Mouse (Mus musculus): Measurements from ENCODE around the gene Calb2.

GRCm38 (mm10) chr8:110140156-110140555, 27.9 kb downstream of the Calb2 start:
- TF ChIP-seq TAL1 (IDR thresholded peaks at IDR 0.05; ENCODE audit: low read length) (no peak), GATA1 (IDR thresholded peaks at IDR 0.05; ENCODE audit: low read length) (no peak)

Measured in erythroblast, embryonic 14.5 days (primary cell).